Mouse (Mus musculus): ENCODE measurements at regions not wholly inside any gene's neighbourhood (a gene's known extent, or its start where the extent isn't known, plus 50 kb on each side); places are given as distances from the start of the nearest gene placed in this dataset.

DNA sequence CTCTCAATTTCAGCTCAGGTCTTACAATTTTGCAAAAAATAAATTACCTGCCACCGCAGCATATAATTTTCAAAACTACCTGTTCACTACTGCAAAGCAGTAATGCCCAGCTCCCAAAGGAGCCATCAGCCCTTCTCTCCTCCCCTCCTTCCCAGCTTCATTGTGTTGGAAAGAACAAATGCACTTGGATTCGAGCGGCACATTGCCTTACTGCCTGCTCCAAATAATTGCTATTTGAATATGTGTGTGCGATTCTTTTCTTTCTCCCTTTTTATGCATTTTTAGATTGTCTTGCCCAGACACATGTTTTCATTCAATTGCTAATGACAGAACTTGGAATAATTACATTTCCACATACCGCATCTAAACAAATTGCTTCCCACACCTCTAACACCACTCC lies 123.9 kb upstream of the Brinp1 start:
- TF ChIP-seq POLR2A (IDR thresholded peaks at IDR 0.05; ENCODE audit: borderline replicate concordance, extremely low read depth, insufficient read depth, insufficient read length, poor library complexity, severe bottlenecking) (no peak), CTCF (IDR thresholded peaks at IDR 0.05; ENCODE audit: borderline replicate concordance, extremely low read depth, insufficient read depth, insufficient read length) (no peak)
